Mouse (Mus musculus): ENCODE results near the gene Ssna1. TPM values are rescaled to one million over a fixed set of nuclear protein-coding genes. Genes with fewer than 3 reads are reported as not detected.

The Ssna1 gene
- polyA plus RNA-seq, 1 experiment from 2014 or later, result 173 TPM

DNA sequence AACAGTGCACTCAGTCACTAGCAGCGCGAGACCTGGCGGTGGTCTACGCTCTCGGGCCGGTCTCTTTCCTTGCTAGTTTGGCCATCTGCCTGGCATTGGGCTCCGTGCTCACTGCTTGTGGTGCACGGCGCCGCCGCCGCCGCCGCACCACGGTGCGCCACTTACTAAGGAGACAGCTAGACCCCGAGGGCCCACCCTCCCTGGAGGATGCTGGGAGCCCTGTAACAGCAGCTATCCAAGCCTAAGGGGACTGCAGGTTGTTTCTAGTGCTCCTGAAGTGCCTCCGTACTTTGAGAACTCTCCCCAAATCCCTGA lies 18.5 kb upstream of the Ssna1 start:
- ATAC-seq (no peak), DNase-seq (ENCODE audit: low spot score) (no peak)
- Histone ChIP-seq H3K9ac (replicated peaks; ENCODE audit: low read depth) (no peak overlapping the region), H3K27ac (ENCODE audit: low read length) (no peak overlapping the region), H3K9me3 (ENCODE audit: low read length) (no peaks in the 10 kb centered on the region), H3K4me2 (replicated peaks; ENCODE audit: low read depth, low read length) (peak overlapping the region; percentile 50), H3K36me3 (ENCODE audit: insufficient read depth, low read length) (no peaks in the 10 kb centered on the region), H3K4me3 (ENCODE audit: low read depth, low read length) (peak overlapping the region; percentile 21), H3K4me1 (ENCODE audit: insufficient read depth, low read depth, low read length) (peaks cover 25% of the 10 kb centered on the region), H3K27me3 (replicated peaks; ENCODE audit: insufficient read depth, low read length) (peaks cover 40% of the 10 kb centered on the region)
- WGBS, result 8% methylated on average over 17 of the region's 18 CpGs
- TF ChIP-seq EP300 (IDR thresholded peaks at IDR 0.05), result no peak
- no peak for TF ChIP-seq CTCF (IDR thresholded peaks at IDR 0.05)

DNA sequence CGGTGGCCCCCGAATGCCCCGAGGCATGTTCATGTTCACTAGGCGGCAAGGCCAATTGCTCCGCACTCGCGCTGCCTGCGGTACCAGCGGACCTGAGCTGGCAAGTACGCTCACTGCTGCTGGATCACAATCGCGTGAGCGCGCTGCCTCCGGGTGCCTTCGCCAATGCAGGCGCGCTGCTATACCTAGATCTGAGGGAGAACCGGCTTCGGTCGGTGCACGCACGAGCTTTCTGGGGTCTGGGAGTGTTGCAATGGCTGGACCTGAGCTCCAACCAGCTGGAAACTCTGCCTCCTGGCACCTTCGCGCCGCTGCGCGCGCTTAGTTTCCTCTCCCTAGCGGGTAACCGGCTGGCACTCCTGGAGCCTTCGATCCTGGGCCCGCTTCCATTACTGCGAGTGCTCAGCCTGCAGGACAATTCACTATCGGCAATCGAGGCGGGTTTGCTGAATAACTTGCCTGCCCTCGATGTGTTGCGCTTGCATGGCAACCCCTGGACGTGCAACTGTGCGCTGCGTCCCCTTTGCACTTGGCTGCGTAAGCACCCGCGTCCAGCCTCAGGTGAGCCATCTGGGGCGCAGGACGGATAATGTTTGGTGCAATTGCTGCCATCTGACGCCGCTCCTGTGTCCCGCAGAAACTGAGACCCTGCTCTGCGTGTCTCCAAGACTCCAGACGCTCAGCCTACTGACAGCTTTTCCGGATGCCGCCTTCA lies 18.0 kb upstream of the Ssna1 start:
- Histone ChIP-seq H3K4me3 (ENCODE audit: low read depth, low read length) (peak overlapping the region; percentile 21), H3K4me1 (ENCODE audit: insufficient read depth, low read depth, low read length) (peaks cover 25% of the 10 kb centered on the region), H3K9me3 (ENCODE audit: low read length) (no peaks in the 10 kb centered on the region), H3K9ac (replicated peaks; ENCODE audit: low read depth) (no peak overlapping the region), H3K4me2 (replicated peaks; ENCODE audit: low read depth, low read length) (peak overlapping the region; percentile 50), H3K27me3 (replicated peaks; ENCODE audit: insufficient read depth, low read length) (peaks cover 40% of the 10 kb centered on the region), H3K27ac (ENCODE audit: low read length) (no peak overlapping the region), H3K36me3 (ENCODE audit: insufficient read depth, low read length) (0 out of 2 replicates have a peak, but pooled peaks cover 5% of the 10 kb centered on the region)
- TF ChIP-seq CTCF (IDR thresholded peaks at IDR 0.05) (no peak), EP300 (IDR thresholded peaks at IDR 0.05) (no peak)
- 2% methylated on average over 54 of the region's 54 CpGs for WGBS
- no peak for ATAC-seq
- DNase-seq (ENCODE audit: low spot score), result no peak

DNA sequence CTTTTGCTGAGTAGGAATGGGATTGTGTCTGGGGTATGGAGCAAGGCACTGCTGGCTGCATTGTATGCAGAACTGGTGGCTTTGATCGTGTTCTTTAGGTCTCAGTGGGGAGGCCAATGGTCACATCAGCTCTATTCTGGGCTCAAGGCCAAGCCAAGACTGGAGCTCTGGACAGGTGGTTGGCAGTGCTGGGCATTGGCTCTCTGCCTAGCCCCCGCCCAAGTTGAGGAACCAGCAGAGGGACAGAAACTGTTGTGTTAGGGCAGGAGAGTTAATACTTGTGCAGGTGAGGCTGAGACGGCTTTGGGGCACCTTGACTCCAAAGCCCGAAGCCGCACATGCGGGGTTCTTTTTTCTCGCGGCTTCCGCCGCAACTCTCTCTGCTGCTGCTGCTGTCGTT lies 17.4 kb upstream of the Ssna1 start, which contains the start of gene Lrrc26:
Gene Lrrc26, plus strand, starts transcription at position 265 of the 400 bp plus-strand sequence.
- H3K4me1 ChIP-seq (ENCODE audit: insufficient read depth, low read depth, low read length), result peaks cover 25% of the 10 kb centered on the region
- peaks cover 11% of the 10 kb centered on the region; the same call in 1 of the 2 replicates for H3K36me3 ChIP-seq (ENCODE audit: insufficient read depth, low read length)
- H3K27ac ChIP-seq (ENCODE audit: low read length), result no peak within 1 kb of the TSS
- TF ChIP-seq CTCF (IDR thresholded peaks at IDR 0.05) (no peak), EP300 (IDR thresholded peaks at IDR 0.05) (no peak)
- peaks cover 40% of the 10 kb centered on the region for H3K27me3 ChIP-seq (replicated peaks; ENCODE audit: insufficient read depth, low read length)
- H3K4me2 ChIP-seq (replicated peaks; ENCODE audit: low read depth, low read length), result peak within 1 kb of the TSS; percentile 50
- peak within 1 kb of the TSS; percentile 21 for H3K4me3 ChIP-seq (ENCODE audit: low read depth, low read length)
- ATAC-seq (no peak), DNase-seq (ENCODE audit: low spot score) (peak; percentile 34)
- H3K9me3 ChIP-seq (ENCODE audit: low read length), result no peaks in the 10 kb centered on the region
- H3K9ac ChIP-seq (replicated peaks; ENCODE audit: low read depth), result no peak within 1 kb of the TSS
- WGBS, result 8% methylated on average over 11 of the region's 11 CpGs

DNA sequence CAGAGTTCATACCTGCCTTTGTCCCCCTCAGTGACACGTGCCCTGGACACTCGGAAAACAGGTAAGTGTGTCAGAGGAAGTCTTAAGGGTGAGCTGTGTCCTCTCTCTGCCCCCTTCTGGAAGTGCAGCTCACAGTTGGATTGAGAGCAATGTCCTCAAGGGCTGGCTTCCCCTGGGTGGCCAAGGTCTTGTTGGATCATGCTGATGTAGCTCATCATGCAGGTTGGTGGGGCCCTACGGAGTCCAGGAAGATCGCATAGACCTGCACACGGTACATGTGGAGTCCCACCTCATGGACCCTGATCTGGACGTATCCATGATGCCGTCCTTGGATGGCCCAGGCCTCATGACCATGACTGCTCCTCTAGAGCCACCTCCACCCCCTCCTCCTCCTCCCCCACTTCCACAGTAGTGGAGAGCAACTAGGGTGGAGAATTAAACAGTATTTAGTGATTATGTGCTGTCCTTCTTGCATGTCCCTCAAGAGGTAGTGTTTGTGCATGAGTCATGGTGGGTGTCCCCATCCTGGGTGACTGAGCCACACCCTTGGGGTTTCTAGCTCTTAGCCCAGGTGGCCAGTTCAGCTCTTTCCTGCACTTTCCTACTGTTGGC lies 16.6 kb upstream of the Ssna1 start:
- no peak overlapping the region for H3K27ac ChIP-seq (ENCODE audit: low read length)
- TF ChIP-seq CTCF (IDR thresholded peaks at IDR 0.05) (no peak), EP300 (IDR thresholded peaks at IDR 0.05) (no peak)
- H3K36me3 ChIP-seq (ENCODE audit: insufficient read depth, low read length), result peaks cover 17% of the 10 kb centered on the region; the same call in 1 of the 2 replicates
- H3K4me2 ChIP-seq (replicated peaks; ENCODE audit: low read depth, low read length), result no peak overlapping the region
- peaks cover 25% of the 10 kb centered on the region for H3K4me1 ChIP-seq (ENCODE audit: insufficient read depth, low read depth, low read length)
- ATAC-seq (no peak), DNase-seq (ENCODE audit: low spot score) (no peak)
- no peak overlapping the region for H3K9ac ChIP-seq (replicated peaks; ENCODE audit: low read depth)
- WGBS, result 80% methylated on average over 7 of the region's 7 CpGs
- H3K27me3 ChIP-seq (replicated peaks; ENCODE audit: insufficient read depth, low read length), result peaks cover 40% of the 10 kb centered on the region
- H3K4me3 ChIP-seq (ENCODE audit: low read depth, low read length), result no peak overlapping the region
- no peaks in the 10 kb centered on the region for H3K9me3 ChIP-seq (ENCODE audit: low read length)

DNA sequence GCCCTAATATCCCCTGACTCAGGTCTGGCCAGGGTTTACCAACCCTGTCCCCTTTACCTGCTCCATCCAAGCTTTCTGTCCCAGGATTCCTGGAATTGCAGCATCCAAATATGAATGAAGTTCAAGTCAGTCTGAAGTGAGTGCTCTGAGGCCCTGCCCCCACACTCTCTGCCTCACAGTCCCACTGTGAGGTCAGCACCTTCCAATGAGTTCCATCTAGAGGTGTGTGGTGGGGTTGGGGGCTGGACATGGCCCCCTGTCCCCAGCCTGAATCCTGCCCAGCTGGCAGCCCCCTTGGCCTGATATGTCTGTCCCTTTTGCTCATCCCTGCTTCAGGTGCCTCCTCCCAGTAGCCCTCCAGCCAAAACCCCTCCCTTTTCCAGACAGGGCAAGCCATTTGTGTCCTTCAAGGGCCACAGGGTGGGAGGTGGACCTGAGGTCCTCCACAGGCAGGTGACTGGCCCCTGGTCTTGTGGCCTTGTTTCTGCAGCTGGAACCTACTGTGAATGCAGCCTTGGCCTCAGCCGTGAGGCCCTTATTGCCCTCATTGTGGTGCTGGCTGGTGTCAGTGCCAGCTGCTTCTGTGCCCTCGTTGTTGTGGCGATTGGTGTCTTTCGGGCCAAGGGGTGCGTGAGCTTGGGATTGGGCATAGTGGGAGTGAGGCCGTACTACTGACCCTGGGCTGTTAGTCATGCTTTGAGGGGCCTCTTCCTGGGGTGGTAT lies 15.8 kb upstream of the Ssna1 start, which contains the start of gene Tmem210:
Gene Tmem210, plus strand, starts transcription at position 219 of the 723 bp plus-strand sequence.
- Histone ChIP-seq H3K4me2 (replicated peaks; ENCODE audit: low read depth, low read length) (no peak within 1 kb of the TSS), H3K36me3 (ENCODE audit: insufficient read depth, low read length) (peaks cover 22% of the 10 kb centered on the region; the same call in 1 of the 2 replicates), H3K4me3 (ENCODE audit: low read depth, low read length) (no peak within 1 kb of the TSS), H3K9ac (replicated peaks; ENCODE audit: low read depth) (no peak within 1 kb of the TSS), H3K27ac (ENCODE audit: low read length) (peak within 1 kb of the TSS; percentile 88), H3K27me3 (replicated peaks; ENCODE audit: insufficient read depth, low read length) (peaks cover 40% of the 10 kb centered on the region), H3K4me1 (ENCODE audit: insufficient read depth, low read depth, low read length) (peaks cover 25% of the 10 kb centered on the region), H3K9me3 (ENCODE audit: low read length) (no peaks in the 10 kb centered on the region)
- DNase-seq (ENCODE audit: low spot score) (no peak), ATAC-seq (no peak)
- WGBS, result 80% methylated on average over 6 of the region's 6 CpGs
- TF ChIP-seq CTCF (IDR thresholded peaks at IDR 0.05) (no peak), EP300 (IDR thresholded peaks at IDR 0.05) (no peak)
